Mouse (Mus musculus): Measurements from ENCODE around the gene Sult3a1. TPM values are rescaled to one million over a fixed set of nuclear protein-coding genes. Genes with fewer than 3 reads are reported as not detected.
"Not testable (repeated sequence)": the region's sequence is repeated elsewhere in the genome, so short reads cannot be mapped to it uniquely, and the experiment has no call there.

Gene Sult3a1
- total RNA-seq (2015; ENCODE audit: low replicate concordance) (not detected in 2 replicates), total RNA-seq (2017; ENCODE audit: low replicate concordance) (not detected in 2 replicates)

DNA sequence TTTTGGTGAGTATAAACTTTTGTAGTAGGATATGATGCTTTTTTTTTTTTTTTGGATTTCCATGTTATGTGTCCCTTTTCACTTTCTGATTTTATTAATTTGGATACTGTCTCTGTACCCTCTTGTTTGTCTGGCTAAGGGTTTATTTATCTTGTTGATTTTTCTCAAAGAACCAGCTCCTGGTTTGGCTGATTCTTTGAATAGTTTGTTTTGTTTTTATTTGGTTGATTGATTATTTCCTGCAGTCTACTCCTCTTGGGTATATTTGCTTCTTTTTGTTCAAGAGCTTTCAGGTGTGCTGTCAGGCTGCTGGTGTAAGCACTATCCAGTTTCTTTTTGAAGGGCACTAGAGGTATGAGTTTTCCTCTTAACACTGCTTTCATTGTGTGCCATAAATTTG, at the start of gene Sult3a1:
Gene Sult3a1 (plus strand): TSS at position 301 of the 400 bp plus-strand sequence.
- no peak for ATAC-seq (replicated peaks; ENCODE audit: low FRiP score, poor library complexity, severe bottlenecking)

DNA sequence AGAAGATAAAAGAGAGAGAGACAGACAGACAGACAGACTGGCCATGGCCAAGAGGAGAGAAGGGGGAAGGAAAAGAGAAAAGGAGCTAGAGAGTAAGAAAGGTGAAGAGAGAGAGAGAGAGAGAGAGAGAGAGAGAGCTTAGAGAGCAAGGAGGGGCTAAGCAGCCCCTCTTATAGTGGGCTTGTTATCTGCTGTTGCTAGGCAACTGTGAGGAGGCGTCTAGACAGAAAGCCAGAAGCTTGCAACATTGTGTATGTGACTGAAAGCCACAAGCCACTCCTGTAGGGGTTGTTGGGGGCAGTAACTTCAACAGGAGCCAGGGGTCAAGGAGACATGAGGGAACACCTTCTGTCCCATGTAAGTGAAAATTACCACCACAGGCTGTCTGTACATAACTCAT, 45.7 kb upstream of the Sult3a1 start:
- no peak for ATAC-seq (replicated peaks; ENCODE audit: low FRiP score, poor library complexity, severe bottlenecking)

DNA sequence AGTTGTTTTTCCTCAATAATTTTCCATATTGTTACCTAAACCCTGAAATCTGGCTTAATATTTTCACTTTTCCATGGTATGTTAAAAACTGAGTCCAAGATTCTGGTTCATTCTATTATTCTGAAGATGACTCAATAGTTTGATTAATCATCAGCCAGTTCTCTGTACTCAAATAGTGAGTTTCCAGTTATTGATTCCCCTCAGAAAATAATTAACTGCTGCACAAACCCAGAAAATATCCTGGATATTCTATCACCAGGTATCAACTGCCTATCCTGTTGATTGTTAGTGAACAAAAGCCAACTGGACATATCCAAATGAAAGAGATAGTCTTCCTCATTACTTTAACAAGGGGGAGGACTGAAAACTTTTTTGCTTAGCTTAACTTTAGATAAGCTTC, 43.3 kb upstream of the Sult3a1 start:
- no peak for ATAC-seq (replicated peaks; ENCODE audit: low FRiP score, poor library complexity, severe bottlenecking)

GRCm38 (mm10) chr10:33816923-33817322, 40.6 kb upstream of the Sult3a1 start:
- ATAC-seq (replicated peaks; ENCODE audit: low FRiP score, poor library complexity, severe bottlenecking): no peak

- ATAC-seq (replicated peaks; ENCODE audit: low FRiP score, poor library complexity, severe bottlenecking): no peak
Measured at GRCm38 (mm10) chr10:33820892-33821291, 36.6 kb upstream of the Sult3a1 start.

GRCm38 (mm10) chr10:33865994-33866393, 8.5 kb downstream of the Sult3a1 start:
- ATAC-seq (replicated peaks; ENCODE audit: low FRiP score, poor library complexity, severe bottlenecking): no peak

- no peak for ATAC-seq (replicated peaks; ENCODE audit: low FRiP score, poor library complexity, severe bottlenecking)
Measured at GRCm38 (mm10) chr10:33870441-33870840, 12.9 kb downstream of the Sult3a1 start.

DNA sequence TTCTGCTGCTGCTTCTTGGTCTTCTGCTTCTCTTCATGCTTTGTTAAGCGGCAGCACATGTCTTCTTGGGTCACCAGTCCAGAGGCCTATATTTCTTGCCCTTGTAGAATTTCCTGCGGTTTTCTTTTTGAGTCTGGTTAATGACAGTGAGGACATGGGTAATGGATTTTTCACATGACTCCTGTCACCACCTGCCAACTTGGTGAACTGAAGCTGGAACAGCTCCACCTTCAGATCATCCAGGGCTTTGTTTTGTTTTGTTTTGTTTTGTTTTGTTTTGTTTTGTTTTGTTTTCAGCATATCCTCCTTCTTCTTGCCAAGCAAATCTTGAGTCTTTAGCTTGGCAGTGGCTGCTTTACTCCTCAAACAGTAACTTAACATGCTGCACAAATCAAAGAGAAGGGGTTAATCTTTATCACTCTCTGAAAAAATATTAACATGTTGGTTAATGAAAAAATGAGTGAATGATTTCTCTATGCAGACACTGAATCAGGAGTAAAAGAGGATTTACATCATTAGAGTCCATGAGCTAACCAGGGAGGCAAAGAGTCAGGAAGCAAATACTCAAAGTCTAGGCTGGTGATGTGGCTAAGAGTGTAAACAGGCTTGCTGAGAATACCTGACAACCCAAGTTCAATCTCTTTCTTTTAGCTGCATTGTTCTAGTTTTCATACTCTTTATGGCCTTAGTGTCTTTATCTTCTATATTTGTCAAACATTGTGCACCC, 15.3 kb downstream of the Sult3a1 start:
- ATAC-seq (replicated peaks; ENCODE audit: low FRiP score, poor library complexity, severe bottlenecking): no peak

DNA sequence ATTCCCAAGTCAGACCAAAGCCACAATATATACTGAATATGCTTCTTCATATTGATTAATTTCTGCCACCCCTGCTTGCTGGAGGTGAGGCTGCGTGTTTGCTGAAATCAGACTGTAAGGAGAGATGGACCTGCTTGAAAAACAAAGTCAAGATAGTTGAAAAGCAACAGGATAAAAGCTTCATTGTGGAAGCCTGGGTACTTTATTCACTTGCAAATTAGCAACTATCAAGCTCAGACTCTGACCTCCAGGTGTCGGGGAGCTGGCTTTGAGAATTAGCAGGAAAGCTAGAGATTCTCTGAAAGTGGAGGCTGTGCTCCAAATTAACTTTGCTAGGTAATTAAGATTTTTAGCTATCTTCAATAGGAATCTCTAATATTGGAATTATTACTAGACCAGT, 24.9 kb downstream of the Sult3a1 start:
- not testable (repeated sequence) for ATAC-seq (replicated peaks; ENCODE audit: low FRiP score, poor library complexity, severe bottlenecking)

DNA sequence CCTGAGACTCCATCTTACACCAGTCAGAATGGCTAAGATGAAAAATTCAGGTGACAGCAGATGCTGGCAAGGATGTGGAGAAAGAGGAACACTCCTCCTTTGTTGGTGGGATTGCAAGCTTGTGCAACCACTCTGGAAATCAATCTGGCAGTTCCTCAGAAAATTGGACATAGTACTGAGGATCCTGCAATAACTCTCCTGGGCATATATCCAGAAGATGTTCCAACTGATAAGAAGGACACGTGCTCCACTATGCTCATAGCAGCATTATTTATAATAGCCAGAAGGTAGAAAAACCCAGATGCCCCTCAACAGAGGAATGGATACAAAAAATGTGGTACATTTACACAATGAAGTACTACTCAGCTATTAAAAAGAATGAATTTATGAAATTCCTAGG, 44.0 kb downstream of the Sult3a1 start:
- not testable (repeated sequence) for ATAC-seq (replicated peaks; ENCODE audit: low FRiP score, poor library complexity, severe bottlenecking)

DNA sequence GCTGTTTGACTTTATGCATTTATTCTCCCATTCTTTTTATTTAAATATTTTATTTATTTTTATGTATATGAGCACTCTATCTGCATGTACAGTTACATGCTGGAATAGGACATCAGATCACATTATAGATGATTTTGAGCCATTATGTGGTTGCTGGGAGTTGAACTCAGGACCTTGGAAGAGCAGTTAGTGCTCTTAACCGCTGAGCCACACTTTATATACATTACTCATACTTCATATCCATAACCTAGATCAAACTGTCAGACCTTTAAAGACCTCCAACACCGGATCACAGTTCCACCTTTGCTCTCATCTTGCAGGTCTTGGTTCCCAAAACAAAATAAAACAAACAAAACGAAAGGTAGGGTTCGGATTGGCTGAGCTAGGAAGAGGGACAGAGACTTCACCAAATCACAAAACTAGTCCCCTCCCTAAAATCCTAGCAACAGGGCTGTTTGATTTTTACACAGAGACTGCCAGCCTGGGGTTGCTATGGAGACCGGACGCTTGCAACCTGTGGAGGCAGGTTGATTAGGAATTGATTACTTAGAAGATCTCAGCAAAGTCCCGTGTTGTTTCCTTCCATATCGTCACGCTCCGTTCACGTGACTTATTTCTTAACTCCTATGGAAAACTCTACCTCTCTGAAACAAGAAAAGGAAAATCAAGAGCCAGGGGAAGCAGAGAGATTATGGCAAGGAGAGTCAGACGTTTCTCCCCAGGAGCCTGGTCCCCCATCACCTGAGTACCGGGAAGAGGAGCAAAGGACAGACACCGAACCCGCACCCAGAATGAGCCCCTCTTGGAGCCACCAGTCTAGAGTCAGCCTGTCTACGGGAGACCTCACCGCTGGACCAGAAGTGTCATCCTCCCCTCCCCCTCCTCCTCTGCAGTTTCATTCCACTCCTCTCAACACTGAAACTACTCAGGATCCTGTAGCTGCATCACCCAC, 47.3 kb downstream of the Sult3a1 start, which contains the start of gene Rsph4a:
Gene Rsph4a (plus strand): TSS at position 582 of the 952 bp plus-strand sequence.
- ATAC-seq (replicated peaks; ENCODE audit: low FRiP score, poor library complexity, severe bottlenecking): no peak

DNA sequence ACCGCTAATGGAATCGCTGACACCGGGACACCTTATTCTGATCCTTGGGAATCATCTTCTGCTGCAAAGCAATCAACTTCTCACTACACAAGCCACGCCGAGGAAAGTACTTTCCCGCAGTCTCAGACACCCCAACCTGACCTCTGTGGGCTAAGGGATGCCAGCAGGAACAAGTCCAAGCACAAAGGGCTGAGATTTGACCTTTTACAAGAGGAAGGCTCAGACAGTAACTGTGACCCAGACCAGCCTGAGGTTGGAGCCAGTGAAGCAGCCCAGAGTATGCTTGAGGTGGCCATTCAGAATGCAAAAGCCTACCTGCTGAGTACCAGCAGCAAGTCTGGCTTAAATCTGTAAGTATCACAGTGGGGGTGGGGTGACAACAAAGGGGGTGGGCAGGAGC, 48.0 kb downstream of the Sult3a1 start:
- no peak for ATAC-seq (replicated peaks; ENCODE audit: low FRiP score, poor library complexity, severe bottlenecking)

Other genes starting within 250 kb of the Sult3a1 start
- gene Clvs2, start 233.0 kb upstream of the Sult3a1 start, total RNA-seq (2015; ENCODE audit: low replicate concordance): not detected in 2 replicates
- not detected in 2 replicates for gene Clvs2, start 233.0 kb upstream of the Sult3a1 start, total RNA-seq (2017; ENCODE audit: low replicate concordance)
- not detected in 2 replicates for gene Sult3a2, start 71.0 kb upstream of the Sult3a1 start, total RNA-seq (2015; ENCODE audit: low replicate concordance)
- gene Sult3a2, start 71.0 kb upstream of the Sult3a1 start, total RNA-seq (2017; ENCODE audit: low replicate concordance): not detected in 2 replicates
- gene Rsph4a, start 47.4 kb downstream of the Sult3a1 start, total RNA-seq (2015; ENCODE audit: low replicate concordance): not detected in 2 replicates
- gene Rsph4a, start 47.4 kb downstream of the Sult3a1 start, total RNA-seq (2017; ENCODE audit: low replicate concordance): not detected in 2 replicates
- gene Zup1, start 93.5 kb downstream of the Sult3a1 start, total RNA-seq (2015; ENCODE audit: low replicate concordance): 38.9 and 73.4 TPM in 2 replicates
- 43.5 and 53.0 TPM in 2 replicates for gene Zup1, start 93.5 kb downstream of the Sult3a1 start, total RNA-seq (2017; ENCODE audit: low replicate concordance)
- 20.6 and 39.1 TPM in 2 replicates for gene Rwdd1, start 161.9 kb downstream of the Sult3a1 start, total RNA-seq (2015; ENCODE audit: low replicate concordance)
- gene Rwdd1, start 161.9 kb downstream of the Sult3a1 start, total RNA-seq (2017; ENCODE audit: low replicate concordance): 5.3 and 51.0 TPM in 2 replicates
- not detected in 2 replicates for gene Trappc3l, start 179.9 kb downstream of the Sult3a1 start, total RNA-seq (2015; ENCODE audit: low replicate concordance)
- gene Trappc3l, start 179.9 kb downstream of the Sult3a1 start, total RNA-seq (2017; ENCODE audit: low replicate concordance): not detected in 2 replicates
- not detected in 2 replicates for gene Calhm4, start 186.6 kb downstream of the Sult3a1 start, total RNA-seq (2015; ENCODE audit: low replicate concordance)
- gene Calhm4, start 186.6 kb downstream of the Sult3a1 start, total RNA-seq (2017; ENCODE audit: low replicate concordance): not detected in 2 replicates
- 0.38 TPM in 1 of 2 replicates, not detected in the other for gene Calhm5, start 238.8 kb downstream of the Sult3a1 start, total RNA-seq (2015; ENCODE audit: low replicate concordance)
- not detected in 2 replicates for gene Calhm5, start 238.8 kb downstream of the Sult3a1 start, total RNA-seq (2017; ENCODE audit: low replicate concordance)